Mouse (Mus musculus) brain, embryonic 14.5 days (tissue): ENCODE measurements at regions not wholly inside any gene's neighbourhood (a gene's known extent, or its start where the extent isn't known, plus 50 kb on each side); places are given as distances from the start of the nearest gene placed in this dataset.
A peak's percentile ranks its signal among the peaks of the same experiment; 100 is the strongest.

Experiments
- DNase-seq: peaks from one replicate; pipeline ENCODE4 v3.0.0-alpha.2; 2011; ENCODE audit warnings: low read depth
- CTCF ChIP-seq: fragments of 200-500 bp; IDR thresholded peaks from 2 replicates; pipeline ENCODE4 v1.5.1; 2012; ENCODE audit warnings: inconsistent platforms, mild to moderate bottlenecking, moderate library complexity, borderline replicate concordance; ENCODE audit not compliant: insufficient read depth, insufficient read length; ENCODE audit errors: extremely low read depth
- POLR2A ChIP-seq: fragments of 200-500 bp; IDR thresholded peaks from 2 replicates; pipeline ENCODE4 v1.6.1; 2012; ENCODE audit warnings: mild to moderate bottlenecking, inconsistent platforms, borderline replicate concordance; ENCODE audit not compliant: poor library complexity, insufficient read depth, insufficient read length, severe bottlenecking; ENCODE audit errors: extremely low read depth

DNA sequence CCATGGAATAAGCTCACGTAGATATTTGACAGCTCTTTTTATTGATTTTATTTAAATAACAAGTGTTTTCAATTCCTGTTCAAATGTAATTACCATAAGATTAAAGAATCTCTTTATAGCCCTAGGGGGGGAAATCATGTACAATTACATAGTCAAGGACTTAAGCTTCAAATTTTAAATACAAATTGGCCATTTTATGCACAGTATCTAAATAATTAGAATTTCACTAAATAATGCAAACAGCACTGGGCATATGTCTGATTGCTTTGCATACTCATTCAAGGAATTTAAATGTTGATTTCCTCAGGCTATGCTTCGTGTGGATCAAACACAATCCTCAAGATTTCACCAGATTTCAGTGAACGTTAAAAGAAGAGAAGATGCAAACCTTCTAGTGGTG is 823.1 kb downstream of the Galc start:
- peak; percentile 51 for DNase-seq
- TF ChIP-seq POLR2A: no peak
- no peak for TF ChIP-seq CTCF

DNA sequence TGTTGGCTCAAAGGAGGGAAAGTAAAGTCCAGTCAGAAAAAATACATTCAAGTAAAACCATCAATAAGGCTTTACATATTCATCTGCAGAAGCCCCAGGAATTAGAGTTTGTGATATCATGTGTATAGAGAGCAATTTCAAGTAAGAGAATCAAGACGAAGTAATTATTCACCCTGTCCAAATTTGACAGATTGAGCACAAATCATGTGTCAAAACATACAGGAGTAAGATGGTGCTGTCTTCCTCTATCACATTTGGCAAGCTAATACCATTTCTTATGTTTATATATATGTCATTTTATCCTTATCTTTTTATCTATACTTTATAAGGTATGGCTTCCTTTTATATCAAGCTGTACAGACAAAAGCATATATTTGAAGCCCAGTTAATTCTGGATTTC is 825.2 kb downstream of the Galc start:
- peak; percentile 61 for DNase-seq
- TF ChIP-seq POLR2A: no peak
- no peak for TF ChIP-seq CTCF

DNA sequence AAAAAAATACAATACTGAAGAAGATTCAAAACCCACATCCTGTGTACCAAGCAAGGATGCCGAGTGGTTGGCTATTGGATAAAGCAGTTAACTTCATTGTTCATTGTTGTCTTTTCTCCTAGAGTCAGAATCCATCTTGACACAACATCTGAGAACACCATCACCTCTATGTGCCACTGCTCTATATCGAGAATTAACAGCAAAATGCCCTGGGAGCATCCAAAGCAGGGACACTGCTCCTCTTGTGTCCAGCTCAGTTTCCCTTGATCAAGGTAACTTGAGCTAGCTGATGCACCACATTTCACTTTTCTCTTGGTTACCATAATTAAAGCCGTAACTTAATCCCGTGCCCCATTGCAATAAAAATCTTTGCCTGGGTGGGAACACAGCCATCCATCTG is 826.6 kb downstream of the Galc start:
- TF ChIP-seq POLR2A: no peak
- no peak for TF ChIP-seq CTCF
- DNase-seq: no peak

DNA sequence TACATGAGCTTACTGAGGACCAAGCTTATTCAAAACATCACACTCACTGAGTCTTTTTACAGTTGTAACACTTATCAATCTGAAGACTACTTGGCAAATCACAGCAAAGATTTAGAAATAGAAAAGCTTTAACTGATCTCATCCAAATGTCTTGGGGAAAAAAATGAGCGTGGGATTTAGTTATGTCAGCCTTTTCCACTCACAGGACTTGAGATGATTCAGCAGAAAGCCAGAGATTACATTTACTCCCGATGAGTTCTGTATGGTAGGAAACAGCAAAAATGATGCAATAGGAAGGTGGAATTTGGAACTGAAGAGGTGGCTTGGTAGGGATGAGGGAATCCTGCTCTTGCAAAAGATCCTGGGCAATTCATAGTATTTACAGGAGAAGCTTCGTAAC is 831.0 kb downstream of the Galc start:
- TF ChIP-seq CTCF (no peak), POLR2A (no peak)
- no peak for DNase-seq

DNA sequence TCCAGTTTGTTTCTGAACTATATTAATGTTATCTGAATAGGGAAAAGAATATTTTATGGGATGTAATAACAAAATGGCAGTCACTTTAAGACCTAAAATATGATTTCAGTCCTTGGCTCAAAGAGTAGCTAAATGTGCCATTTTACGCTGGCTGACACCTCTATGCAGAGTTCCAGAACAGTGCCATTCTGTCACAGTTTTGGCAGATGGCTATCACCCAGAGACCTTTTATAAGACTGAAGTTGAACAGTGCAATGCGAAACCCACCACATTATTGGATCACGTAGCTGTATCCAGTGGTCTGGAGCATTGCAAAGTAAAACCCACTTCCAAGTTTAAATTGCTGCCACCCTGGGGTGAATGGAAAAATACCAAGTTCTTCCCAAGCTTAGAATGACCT is 834.5 kb downstream of the Galc start:
- peak; percentile 62 for DNase-seq
- TF ChIP-seq CTCF: no peak
- no peak for TF ChIP-seq POLR2A

DNA sequence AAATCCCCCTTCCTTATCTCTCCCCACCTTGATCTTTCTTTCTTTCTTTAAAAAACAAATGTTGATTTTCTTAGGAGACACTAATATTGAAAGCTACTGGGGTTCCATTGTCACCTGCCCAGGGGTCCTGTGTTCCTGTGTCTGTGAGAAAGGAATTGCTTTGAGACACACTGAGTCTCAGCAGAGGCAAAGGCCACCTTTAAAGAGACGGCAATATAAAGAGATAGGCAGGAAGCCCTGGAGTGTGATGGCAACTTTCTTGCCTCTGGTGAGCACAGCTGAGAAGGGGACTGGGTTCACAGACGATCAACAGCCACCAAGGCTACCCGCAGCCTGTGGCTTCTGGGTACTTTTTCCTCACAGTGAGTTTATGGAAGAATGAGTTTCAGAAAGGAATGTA is 855.8 kb downstream of the Galc start:
- TF ChIP-seq POLR2A (no peak), CTCF (no peak)
- DNase-seq: no peak

DNA sequence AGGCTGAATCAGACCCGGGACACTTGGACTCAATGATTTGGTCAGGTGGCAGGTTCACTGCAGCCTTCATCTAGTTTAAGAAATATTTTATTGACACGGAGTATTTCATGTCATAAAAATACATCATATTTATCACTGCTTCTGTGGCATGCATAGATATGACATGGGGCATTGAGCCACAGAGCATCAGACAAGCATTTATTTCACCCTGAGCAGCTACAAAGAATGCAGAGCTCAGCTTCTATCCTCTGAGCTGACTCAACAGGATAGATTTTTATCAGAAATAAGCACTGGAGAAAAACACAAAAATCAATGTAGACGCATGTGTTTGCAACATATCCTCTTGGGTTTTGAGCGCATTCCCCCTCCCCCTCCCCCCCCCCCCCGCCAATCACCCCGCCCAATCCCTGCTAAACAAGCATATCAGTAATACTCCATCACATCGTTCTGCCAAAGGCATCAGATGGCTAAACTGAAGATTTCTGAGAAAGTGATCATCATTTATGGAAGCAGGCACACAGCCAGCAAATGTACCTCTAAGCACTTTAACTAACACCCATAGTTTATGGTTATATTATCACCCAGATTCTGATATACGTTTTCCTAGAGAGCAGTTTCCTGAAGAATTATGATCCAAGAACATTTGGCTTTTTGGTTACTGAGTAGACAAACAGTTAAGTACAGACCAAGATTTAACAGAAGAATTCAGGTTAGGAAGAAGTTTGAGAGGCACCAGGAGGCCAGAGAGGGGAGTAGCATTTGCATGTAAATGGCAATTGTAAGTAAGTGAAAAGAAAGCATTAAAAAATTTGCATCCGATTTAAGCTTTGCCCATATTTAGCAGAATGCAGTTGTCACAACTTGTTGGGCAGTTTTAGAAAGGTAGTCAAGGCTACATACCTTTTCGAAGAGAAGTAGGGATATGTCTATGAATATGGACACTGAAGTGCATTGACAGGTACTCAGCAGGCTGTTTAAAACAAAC is 856.6 kb downstream of the Galc start:
- DNase-seq: peak; percentile 81
- TF ChIP-seq POLR2A: no peak

DNA sequence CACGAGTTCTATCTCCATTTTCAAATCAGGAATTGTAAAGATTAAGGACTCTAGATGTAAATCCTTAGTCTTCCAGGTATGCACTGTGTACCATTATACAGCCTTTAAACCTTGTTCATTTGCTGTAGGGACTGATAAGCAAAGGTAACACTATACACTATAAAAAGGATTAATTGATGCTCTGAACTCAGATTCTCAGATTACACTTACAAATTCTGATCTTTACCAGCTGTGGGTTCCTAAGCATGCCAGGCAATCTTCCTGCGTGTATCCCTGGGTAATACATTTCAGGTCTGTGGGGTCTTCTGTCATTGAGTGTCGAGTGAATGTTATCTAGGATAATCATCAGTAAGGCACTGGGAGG is 860.7 kb downstream of the Galc start:
- TF ChIP-seq POLR2A (no peak), CTCF (no peak)
- DNase-seq: peak; percentile 23

DNA sequence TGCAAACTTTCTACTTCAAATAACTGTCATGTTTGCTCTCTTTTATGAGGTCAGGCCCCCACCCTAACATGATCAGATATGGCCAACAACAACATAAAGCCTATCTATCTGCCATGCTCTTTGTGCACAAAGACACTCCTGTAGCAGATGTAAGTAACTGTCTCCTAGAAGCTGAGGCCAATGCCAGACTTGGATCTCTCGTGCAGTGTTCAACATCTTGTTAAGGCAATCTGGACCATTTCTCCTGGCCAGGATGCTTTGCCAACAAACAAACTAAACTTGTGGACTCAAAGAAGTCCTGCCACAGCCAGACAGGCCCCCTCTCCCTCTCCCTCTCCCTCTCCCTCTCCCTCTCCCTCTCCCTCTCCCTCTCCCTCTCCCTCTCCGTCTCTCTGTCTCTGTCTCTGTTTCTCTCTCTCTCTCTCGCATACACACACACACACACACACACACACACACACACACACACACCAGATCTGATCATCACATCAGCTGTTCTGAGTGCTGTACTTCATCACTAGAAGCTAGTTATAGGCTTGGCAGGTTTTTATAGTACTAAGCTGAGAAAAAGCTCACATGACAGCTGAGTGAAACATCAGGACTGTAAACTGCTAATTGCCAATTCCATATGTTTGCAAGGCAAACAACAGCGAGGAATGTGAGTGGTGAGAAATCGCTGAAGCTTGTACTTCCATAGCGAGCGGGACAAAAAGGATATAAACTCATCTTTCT is 861.2 kb downstream of the Galc start:
- TF ChIP-seq CTCF (no peak), POLR2A (no peak)
- peak; percentile 86 for DNase-seq

DNA sequence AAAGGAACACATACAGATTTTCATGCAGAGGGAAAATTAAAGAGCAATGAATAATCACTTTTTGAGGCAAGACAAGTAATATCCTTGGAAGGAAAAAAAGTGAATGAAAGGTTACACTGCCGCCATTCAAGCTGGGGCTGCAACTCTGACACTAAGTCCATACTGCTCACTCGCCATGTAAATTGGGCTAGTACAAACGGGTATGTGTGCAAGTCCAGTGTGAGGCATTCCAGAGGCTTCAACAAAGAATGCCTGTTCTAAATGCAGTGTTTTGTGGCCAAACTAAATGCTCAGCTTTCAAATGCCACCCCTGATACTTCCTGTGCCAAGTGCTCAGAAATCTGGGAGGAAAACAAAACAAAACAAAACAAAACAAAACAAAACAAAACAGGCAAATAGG is 897.5 kb downstream of the Galc start:
- no peak for TF ChIP-seq POLR2A
- no peak for TF ChIP-seq CTCF

DNA sequence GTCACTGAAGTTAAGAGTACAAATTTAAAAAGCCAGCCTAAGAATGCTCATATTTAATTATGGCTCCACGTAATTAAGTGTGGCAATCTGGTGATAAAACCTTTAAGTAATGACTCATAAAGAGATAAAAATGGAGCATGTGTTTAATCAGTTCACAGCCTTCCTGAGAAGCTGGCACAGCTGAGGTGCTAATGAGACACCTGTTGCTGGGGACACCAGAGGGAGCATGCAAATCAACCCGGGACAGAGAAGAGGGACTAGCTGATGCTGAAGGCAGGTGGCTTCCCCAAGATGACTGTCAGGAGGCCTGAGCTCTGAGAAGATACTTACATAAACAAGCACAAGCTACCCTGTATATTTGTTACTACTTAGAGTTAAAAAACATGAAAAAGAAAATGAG is 898.6 kb downstream of the Galc start:
- TF ChIP-seq CTCF: no peak
- no peak for TF ChIP-seq POLR2A

More for the DNA sequence above, 897.5 kb downstream of the Galc start:
- peak; percentile 73 for DNase-seq

More for the DNA sequence above, 898.6 kb downstream of the Galc start:
- DNase-seq: peak; percentile 93
